7 mouse cellular contexts compared by ENCODE assay signal in the genomic region with DNA sequence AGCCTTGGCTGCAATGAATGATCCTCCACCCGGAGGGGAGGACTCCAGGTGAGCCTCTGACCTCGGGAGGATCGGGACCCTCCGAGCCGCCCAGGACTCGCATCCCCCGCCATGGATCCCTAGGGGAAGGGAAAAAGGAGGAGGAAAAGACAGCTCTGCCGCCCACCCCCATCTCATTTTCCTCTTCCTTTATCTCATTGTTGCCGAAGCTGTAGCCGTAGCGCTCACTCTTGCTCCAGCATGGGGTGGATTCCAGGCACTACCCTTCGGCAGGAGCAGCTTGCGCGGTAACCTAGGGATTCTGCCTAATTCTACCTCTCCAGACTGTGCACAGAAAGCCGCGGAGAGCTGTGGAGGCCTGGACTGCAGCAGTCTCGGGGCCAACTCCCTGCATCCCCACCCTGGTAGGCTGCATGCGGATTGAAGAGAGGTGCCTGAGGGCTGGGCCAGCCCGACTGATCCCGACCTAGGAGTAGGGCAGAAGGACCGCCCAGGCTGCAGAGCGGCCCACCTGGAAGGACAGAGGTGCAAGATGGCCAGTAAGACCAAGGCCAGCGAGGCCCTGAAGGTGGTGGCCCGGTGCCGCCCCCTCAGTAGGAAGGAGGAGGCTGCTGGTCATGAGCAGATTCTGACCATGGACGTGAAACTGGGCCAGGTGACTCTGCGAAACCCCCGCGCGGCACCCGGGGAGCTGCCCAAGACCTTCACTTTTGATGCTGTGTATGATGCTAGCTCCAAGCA. TPM values are rescaled to one million over a fixed set of nuclear protein-coding genes. Genes with fewer than 3 reads are reported as not detected.
DNase-seq lines count a peak whose midpoint lies in the region; ATAC-seq and TF ChIP-seq lines count a peak whose summit lies in the region.

No protein-coding gene starts in this region.

- no peaks in the 10 kb centered on the region for H3K36me3 ChIP-seq in lung, postnatal 0 days (ENCODE audit: insufficient read depth, low read length)
- peaks cover 10% of the 10 kb centered on the region for H3K36me3 ChIP-seq in hindbrain, embryonic 11.5 days (ENCODE audit: control insufficient read depth, insufficient read depth, low read length)
- H3K36me3 ChIP-seq in liver, postnatal 0 days (replicated peaks; ENCODE audit: insufficient read depth, low read length): no peaks in the 10 kb centered on the region

- peak; percentile 25 for ATAC-seq in lung, postnatal 0 days
- peak; percentile 67 for ATAC-seq in hindbrain, embryonic 11.5 days (ENCODE audit: low FRiP score)
- ATAC-seq in liver, postnatal 0 days: peak; percentile 35

- no peak overlapping the region for H3K27ac ChIP-seq in lung, postnatal 0 days (ENCODE audit: low read length)
- no peak overlapping the region for H3K27ac ChIP-seq in bone marrow macrophage, adult 2 months (ENCODE audit: insufficient read depth, low read depth, low read length)
- H3K27ac ChIP-seq in hindbrain, embryonic 11.5 days (ENCODE audit: low read depth, low read length): peak overlapping the region; percentile 75
- H3K27ac ChIP-seq in liver, postnatal 0 days (ENCODE audit: low read depth): no peak overlapping the region

- H3K9ac ChIP-seq in lung, postnatal 0 days (replicated peaks; ENCODE audit: low read depth): peak overlapping the region; percentile 52
- H3K9ac ChIP-seq in hindbrain, embryonic 11.5 days (ENCODE audit: low read depth, low read length): peak overlapping the region; percentile 91
- H3K9ac ChIP-seq in liver, postnatal 0 days (replicated peaks): peak overlapping the region; percentile 57

- peak overlapping the region; percentile 94 for H3K4me2 ChIP-seq in lung, postnatal 0 days (replicated peaks; ENCODE audit: low read depth, low read length)
- peak overlapping the region; percentile 92 for H3K4me2 ChIP-seq in hindbrain, embryonic 11.5 days (replicated peaks; ENCODE audit: low read depth, low read length)
- peak overlapping the region; percentile 91 for H3K4me2 ChIP-seq in liver, postnatal 0 days (ENCODE audit: low read depth, low read length)

- no peak for TF ChIP-seq EP300 in lung, postnatal 0 days (IDR thresholded peaks at IDR 0.05)
- no peak for TF ChIP-seq EP300 in liver, postnatal 0 days (IDR thresholded peaks at IDR 0.05; ENCODE audit: low read depth)

- no peak for TF ChIP-seq POLR2A in bone marrow macrophage, adult 2 months (IDR thresholded peaks at IDR 0.05; ENCODE audit: borderline replicate concordance, low read depth, low read length)

- peak overlapping the region; percentile 82 for H3K4me3 ChIP-seq in lung, postnatal 0 days (ENCODE audit: low read depth, low read length)
- peak overlapping the region; percentile 87 for H3K4me3 ChIP-seq in bone marrow macrophage, adult 2 months (ENCODE audit: insufficient read depth, low read length)
- peak overlapping the region; percentile 55 for H3K4me3 ChIP-seq in hindbrain, embryonic 11.5 days (ENCODE audit: low read depth, low read length)
- H3K4me3 ChIP-seq in liver, postnatal 0 days (ENCODE audit: low read depth, low read length): peak overlapping the region; percentile 81

- peak; percentile 23 for DNase-seq in lung, postnatal 0 days (ENCODE audit: low spot score)
- no peak for DNase-seq in lung, postnatal 36 days
- DNase-seq in embryo, embryonic 9.5 days (ENCODE audit: extremely low spot score): peak; percentile 52
- no peak for DNase-seq in hindbrain, embryonic 11.5 days (ENCODE audit: low spot score)
- DNase-seq in liver, postnatal 0 days: no peak
- DNase-seq in thymus, postnatal 14 days: peak; percentile 33

- no peaks in the 10 kb centered on the region for H3K9me3 ChIP-seq in lung, postnatal 0 days (ENCODE audit: low read length)
- no peaks in the 10 kb centered on the region for H3K9me3 ChIP-seq in hindbrain, embryonic 11.5 days (ENCODE audit: control insufficient read depth, low read length)
- H3K9me3 ChIP-seq in liver, postnatal 0 days (ENCODE audit: low read length): no peaks in the 10 kb centered on the region

- TF ChIP-seq CTCF in lung, postnatal 0 days (IDR thresholded peaks at IDR 0.05): no peak
- TF ChIP-seq CTCF in bone marrow macrophage, adult 2 months (IDR thresholded peaks at IDR 0.05; ENCODE audit: low read depth, low read length): no peak
- TF ChIP-seq CTCF in liver, postnatal 0 days (IDR thresholded peaks at IDR 0.05; ENCODE audit: low read depth): no peak

- no peaks in the 10 kb centered on the region for H3K27me3 ChIP-seq in lung, postnatal 0 days (replicated peaks; ENCODE audit: insufficient read depth, low read length)
- no peaks in the 10 kb centered on the region for H3K27me3 ChIP-seq in hindbrain, embryonic 11.5 days (ENCODE audit: control insufficient read depth, insufficient read depth, low read length)
- peaks cover 5% of the 10 kb centered on the region; the same call in 1 of the 2 replicates for H3K27me3 ChIP-seq in liver, postnatal 0 days (ENCODE audit: insufficient read depth, low read length)

- WGBS in lung, postnatal 0 days: 2% methylated on average over 31 of the region's 31 CpGs
- 4% methylated on average over 29 of the region's 31 CpGs for WGBS in hindbrain, embryonic 11.5 days
- 9% methylated on average over 31 of the region's 31 CpGs for WGBS in liver, postnatal 0 days (ENCODE audit: insufficient replicate concordance)

- peaks cover 9% of the 10 kb centered on the region; the same call in 1 of the 2 replicates for H3K4me1 ChIP-seq in lung, postnatal 0 days (ENCODE audit: insufficient read depth, low read depth, low read length)
- H3K4me1 ChIP-seq in bone marrow macrophage, adult 2 months (ENCODE audit: control insufficient read depth, insufficient read depth, low read length): peaks cover 36% of the 10 kb centered on the region
- H3K4me1 ChIP-seq in hindbrain, embryonic 11.5 days (replicated peaks; ENCODE audit: control insufficient read depth, insufficient read depth, low read length): peaks cover 10% of the 10 kb centered on the region
- peaks cover 8% of the 10 kb centered on the region for H3K4me1 ChIP-seq in liver, postnatal 0 days (ENCODE audit: insufficient read depth)

RNA-seq across cellular contexts. Expression of gene Kif3c, which starts 0.7 kb away (rescaled TPM):
- 5.6 and 5.9 TPM in 2 replicates for polyA plus RNA-seq in lung, postnatal 0 days (2015; fragmentation: Nextera tagmentation; extraction: Ambion mirVana)
- 22.0 and 24.7 TPM in 2 replicates for polyA plus RNA-seq in bone marrow macrophage, adult 2 months (2012; ENCODE audit: insufficient read depth, insufficient read length, missing spikeins)
- 23.4 and 28.3 TPM in 2 replicates for polyA plus RNA-seq in hindbrain, embryonic 11.5 days (2014; fragmentation: Nextera tagmentation; extraction: Ambion mirVana)
- polyA plus RNA-seq in liver, postnatal 0 days (2015; fragmentation: Nextera tagmentation; extraction: Ambion mirVana): 0.46 and 0.52 TPM in 2 replicates

RNA-seq across cellular contexts. Expression of gene Rab10, which starts 55.9 kb away (rescaled TPM):
- 58.4 and 65.4 TPM in 2 replicates for polyA plus RNA-seq in lung, postnatal 0 days (2015; fragmentation: Nextera tagmentation; extraction: Ambion mirVana)
- 143 and 145 TPM in 2 replicates for polyA plus RNA-seq in bone marrow macrophage, adult 2 months (2012; ENCODE audit: insufficient read depth, insufficient read length, missing spikeins)
- 120 and 127 TPM in 2 replicates for polyA plus RNA-seq in hindbrain, embryonic 11.5 days (2014; fragmentation: Nextera tagmentation; extraction: Ambion mirVana)
- polyA plus RNA-seq in liver, postnatal 0 days (2015; fragmentation: Nextera tagmentation; extraction: Ambion mirVana): 31.6 and 34.6 TPM in 2 replicates

Comparison
In these comparisons a context has a peak if more than half of its experiments do, and no peak if none do; other contexts are left out.
1. DNase-seq: peak in lung, postnatal 0 days (single experiment), embryo, embryonic 9.5 days (single experiment) and thymus, postnatal 14 days (single experiment); none in lung, postnatal 36 days (single experiment), hindbrain, embryonic 11.5 days (single experiment) and liver, postnatal 0 days (single experiment).
2. Peak in every context shown above with its lines, with median percentiles within 50 percentile points of each other: ATAC-seq, H3K4me2 ChIP-seq, H3K4me3 ChIP-seq and H3K9ac ChIP-seq.